Mouse (Mus musculus) ovary, postnatal 14 days (tissue): ENCODE measurements around the gene Plcz1.

Source experiments
- DNase-seq: peaks from one replicate; pipeline ENCODE4 v3.0.0; 2022; ENCODE audit warnings: low spot score

Plcz1 gene

DNA sequence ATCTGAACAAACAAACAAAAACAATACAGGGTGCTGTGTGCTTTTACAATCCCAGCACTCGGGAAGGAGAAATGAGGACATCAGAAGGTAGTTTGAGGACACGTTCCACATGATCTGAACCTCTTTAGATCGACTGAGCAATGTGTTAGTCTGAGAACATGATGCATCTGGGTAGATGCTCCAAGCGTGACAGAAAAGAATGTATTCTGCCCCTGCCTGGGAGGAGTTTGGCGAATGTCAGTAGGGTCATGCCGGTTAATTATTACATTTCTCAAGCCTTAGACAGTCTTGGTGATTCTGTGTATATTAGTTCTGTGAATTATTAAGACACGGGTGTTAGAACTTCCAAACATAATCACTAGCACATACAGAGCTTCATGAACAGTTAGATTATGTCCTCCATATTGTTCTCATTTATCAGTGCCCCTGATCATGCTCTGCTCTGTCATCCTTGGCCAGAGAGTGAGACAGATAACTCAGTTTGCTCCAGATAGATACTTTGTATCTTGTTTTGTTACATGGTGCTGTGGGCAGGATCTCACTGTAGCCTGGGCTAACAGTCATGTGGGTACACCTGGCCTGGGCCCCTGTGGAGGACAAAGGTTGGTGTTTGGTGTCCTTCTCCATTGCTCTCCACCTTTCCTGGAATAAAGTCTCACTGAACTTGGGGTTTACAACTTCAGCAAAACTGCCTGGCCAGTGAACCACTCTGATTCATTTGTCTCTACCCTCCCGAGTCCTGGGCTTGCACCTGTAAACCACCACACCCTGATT, 94.0 kb downstream of the Plcz1 start:
- no peak for DNase-seq
